Mouse (Mus musculus) embryonic facial prominence, embryonic 13.5 days (tissue): ENCODE data around the gene Gm7356. TPM values are rescaled to one million over a fixed set of nuclear protein-coding genes. Genes with fewer than 3 reads are reported as not detected.

Experiments
- polyA plus RNA-seq: library from polyadenylated mRNA; unstranded; fragments of >200 nt; fragmentation: Nextera tagmentation; extraction: Ambion mirVana; gene quantifications from 2 replicates; pipeline ENCODE4 v1.2.1, GENCODE M21; 2015

The Gm7356 gene
- polyA plus RNA-seq, 1 experiment from 2014 or later = not detected

Other genes with a start within 250 kb of the Gm7356 start
- 57.8 and 68.7 TPM in 2 replicates for gene Afdn, start 243.2 kb downstream of the Gm7356 start, polyA plus RNA-seq
- gene Tcte2, start 241.9 kb downstream of the Gm7356 start, polyA plus RNA-seq = 6.0 TPM in 2 replicates
- not detected in 2 replicates for gene Gm7168, start 55.3 kb downstream of the Gm7356 start, polyA plus RNA-seq
- gene Gm7358, start 55.8 kb upstream of the Gm7356 start, polyA plus RNA-seq = not detected in 2 replicates
- gene Dact2, start 200.6 kb upstream of the Gm7356 start, polyA plus RNA-seq = 2.5 and 3.1 TPM in 2 replicates